Mouse (Mus musculus) limb, embryonic 15.5 days (tissue): ENCODE results near the gene Igsf21. TPM values are rescaled to one million over a fixed set of nuclear protein-coding genes. Genes with fewer than 3 reads are reported as not detected.

Source experiments
- ATAC-seq: fragments of 200-750 bp; cut with Nextera tagmentation; 2 replicates; pipeline ENCODE4 v1.8.0; 2017; ENCODE audit warnings: low read depth, moderate TSS enrichment; ENCODE audit not compliant: insufficient number of reproducible peaks, low FRiP score, low TSS enrichment
- H3K27ac ChIP-seq: fragments of 300-500 bp; sonication (generic); 2 replicates; pipeline ENCODE4 v1.5.1; 2015; ENCODE audit warnings: moderate library complexity, mild to moderate bottlenecking, inconsistent platforms
- H3K27me3 ChIP-seq: fragments of 300-500 bp; sonication (generic); 2 replicates; pipeline ENCODE4 v1.6.1; 2015; ENCODE audit warnings: inconsistent platforms
- H3K36me3 ChIP-seq: fragments of 300-500 bp; sonication (generic); 2 replicates; pipeline ENCODE4 v1.6.1; 2015; ENCODE audit warnings: inconsistent platforms
- H3K4me1 ChIP-seq: fragments of 300-500 bp; sonication (generic); 2 replicates; pipeline ENCODE4 v1.6.1; 2015; ENCODE audit warnings: inconsistent platforms
- H3K4me2 ChIP-seq: fragments of 300-500 bp; sonication (generic); 2 replicates; pipeline ENCODE4 v1.6.1; 2015; ENCODE audit warnings: mild to moderate bottlenecking, inconsistent platforms
- H3K4me3 ChIP-seq: fragments of 300-500 bp; sonication (generic); 2 replicates; pipeline ENCODE4 v1.5.1; 2015; ENCODE audit warnings: mild to moderate bottlenecking, inconsistent platforms
- H3K9ac ChIP-seq: fragments of 300-500 bp; sonication (generic); 2 replicates; pipeline ENCODE4 v1.6.1; 2015; ENCODE audit warnings: inconsistent platforms
- H3K9me3 ChIP-seq: fragments of 300-500 bp; sonication (generic); 2 replicates; pipeline ENCODE4 v1.6.1; 2016; ENCODE audit warnings: inconsistent platforms
- WGBS: fragments of 180-500 bp; shearing (Covaris S2); methylation state at CpG from one replicate; pipeline ENCODE4 v1.1.7; 2015; 5-methylcytosine and 5-hydroxymethylcytosine counted together
- polyA plus RNA-seq: library from polyadenylated mRNA; unstranded; fragments of >200 nt; fragmentation: Nextera tagmentation; extraction: Ambion mirVana; gene quantifications from 2 replicates; pipeline ENCODE4 v1.2.1, GENCODE M21; 2015

The Igsf21 gene
- polyA plus RNA-seq, 1 experiment from 2014 or later: 0.73 TPM

DNA sequence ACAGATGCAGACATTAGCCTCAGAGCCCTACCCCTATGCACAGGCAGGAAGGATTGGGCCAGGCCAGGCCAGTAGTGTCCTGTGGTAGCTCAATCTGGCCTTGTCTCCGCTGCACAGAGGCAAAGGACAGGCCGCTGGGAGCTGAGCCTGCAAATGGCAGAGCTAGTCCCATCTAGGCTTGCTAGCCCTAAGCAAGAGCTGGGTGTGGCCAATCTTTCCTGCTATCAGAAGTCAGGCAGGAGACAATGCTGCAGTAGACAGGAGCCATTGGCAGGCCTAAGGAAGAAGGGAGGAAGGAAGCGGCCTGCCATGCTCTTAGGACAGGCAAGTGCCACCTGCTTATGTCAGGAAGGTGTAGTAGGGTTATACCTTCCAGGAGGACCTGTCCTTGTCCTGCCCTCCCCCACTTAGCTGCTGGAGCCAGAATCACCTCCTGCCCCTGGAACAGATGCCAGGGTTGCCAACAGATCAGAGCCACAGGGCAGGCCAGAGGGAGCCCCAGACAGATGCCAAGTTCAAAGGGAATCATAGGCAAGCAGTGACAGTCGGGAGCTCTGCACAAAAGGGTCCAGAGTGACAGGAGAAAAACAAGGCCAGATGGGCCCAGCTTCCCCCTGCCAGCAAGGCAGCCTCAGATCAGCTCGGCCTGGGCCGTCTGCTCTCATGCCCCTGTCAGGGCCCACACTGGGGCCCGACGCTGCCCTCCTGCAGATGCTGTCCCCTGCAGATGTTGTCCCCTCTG lies 59.0 kb downstream of the Igsf21 start:
- H3K4me3 ChIP-seq: no peak overlapping the region
- 60% methylated on average over 8 of the region's 8 CpGs for WGBS
- H3K9me3 ChIP-seq: no peaks in the 10 kb centered on the region
- H3K27me3 ChIP-seq: peaks cover 7% of the 10 kb centered on the region; the same call in 1 of the 2 replicates
- no peak overlapping the region for H3K27ac ChIP-seq
- H3K9ac ChIP-seq: no peak overlapping the region
- H3K4me2 ChIP-seq: no peak overlapping the region
- ATAC-seq: no peak
- no peaks in the 10 kb centered on the region for H3K4me1 ChIP-seq
- no peaks in the 10 kb centered on the region for H3K36me3 ChIP-seq

DNA sequence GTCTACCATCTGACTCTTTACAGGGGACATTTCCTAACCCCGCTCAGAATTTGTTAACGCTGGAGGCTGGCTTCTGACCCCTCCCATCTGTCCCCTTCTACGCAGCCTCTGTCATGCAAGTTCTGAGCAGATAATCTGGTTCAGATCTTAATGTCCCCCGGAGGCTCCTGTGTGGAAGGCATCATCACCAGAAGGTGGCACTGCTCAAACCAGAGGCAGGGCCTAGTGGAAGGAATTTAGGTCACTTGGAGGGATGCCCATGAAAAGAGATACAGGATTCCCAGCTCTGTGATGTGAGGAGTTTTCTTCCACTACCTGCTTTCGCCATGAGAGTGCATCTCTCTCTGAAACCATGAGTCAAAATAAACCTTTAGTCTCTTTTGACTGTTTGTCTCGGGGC lies 67.0 kb downstream of the Igsf21 start:
- Histone ChIP-seq H3K27me3 (peaks cover 12% of the 10 kb centered on the region), H3K9me3 (no peaks in the 10 kb centered on the region), H3K36me3 (no peaks in the 10 kb centered on the region), H3K4me3 (no peak overlapping the region), H3K4me1 (no peaks in the 10 kb centered on the region), H3K27ac (no peak overlapping the region), H3K4me2 (no peak overlapping the region), H3K9ac (no peak overlapping the region)
- no peak for ATAC-seq
- 69% methylated on average over 6 of the region's 6 CpGs for WGBS

DNA sequence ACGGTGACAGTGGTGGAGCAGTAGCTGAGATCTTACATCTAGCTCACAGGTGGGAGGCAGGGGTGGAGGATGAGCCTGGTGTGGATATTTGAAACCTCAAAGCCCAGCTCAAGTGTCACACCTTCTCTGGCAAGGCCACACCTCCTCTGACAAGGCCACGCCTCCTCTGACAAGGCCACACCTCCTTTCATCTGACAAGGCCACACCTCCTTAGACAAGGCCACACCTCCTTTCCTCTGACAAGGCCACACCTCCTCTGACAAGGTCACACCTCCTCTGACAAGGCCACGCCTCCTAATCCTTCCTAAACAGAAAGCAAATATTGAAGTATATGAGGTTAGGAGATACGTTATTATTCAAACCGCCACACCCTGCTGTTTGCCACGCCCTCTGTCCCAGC lies 69.5 kb downstream of the Igsf21 start:
- ATAC-seq: no peak
- Histone ChIP-seq H3K4me2 (no peak overlapping the region), H3K9me3 (no peaks in the 10 kb centered on the region), H3K36me3 (no peaks in the 10 kb centered on the region), H3K9ac (no peak overlapping the region), H3K4me1 (no peaks in the 10 kb centered on the region), H3K27me3 (peaks cover 15% of the 10 kb centered on the region), H3K4me3 (no peak overlapping the region), H3K27ac (no peak overlapping the region)
- WGBS: 88% methylated on average over 6 of the region's 6 CpGs

DNA sequence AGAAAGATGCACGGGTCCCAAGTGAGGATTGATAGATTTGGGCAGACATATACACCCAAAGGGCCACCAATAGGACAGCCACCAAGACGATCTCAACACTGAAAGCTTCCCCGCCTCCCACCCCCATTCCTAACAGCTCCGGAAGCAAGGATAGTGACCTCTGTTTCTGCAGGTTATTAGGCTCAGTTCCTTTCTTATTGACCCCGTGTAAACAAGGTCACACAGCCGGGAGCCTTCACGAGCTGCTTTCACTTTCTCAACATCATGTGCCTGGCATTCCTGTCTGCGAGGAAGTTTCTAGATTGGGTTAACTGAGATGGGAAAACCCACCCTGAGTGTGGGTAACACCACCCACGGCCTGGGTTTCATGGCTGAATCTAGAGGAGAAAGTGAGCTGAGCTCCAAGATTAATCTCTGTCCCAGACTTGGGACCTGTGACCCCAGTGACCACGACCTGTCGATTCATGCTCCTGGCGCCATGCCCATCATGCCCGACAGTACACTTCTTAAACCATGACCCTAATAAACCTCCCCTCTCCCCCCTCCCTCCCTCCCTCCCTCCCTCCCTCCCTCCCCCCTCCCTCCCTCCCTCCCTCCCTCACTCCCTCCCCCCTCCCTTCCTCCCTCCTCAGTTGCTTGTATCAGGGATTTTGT lies 72.7 kb downstream of the Igsf21 start:
- Histone ChIP-seq H3K4me2 (no peak overlapping the region), H3K4me3 (no peak overlapping the region), H3K9ac (no peak overlapping the region), H3K27ac (no peak overlapping the region), H3K4me1 (no peaks in the 10 kb centered on the region), H3K36me3 (no peaks in the 10 kb centered on the region), H3K9me3 (no peaks in the 10 kb centered on the region), H3K27me3 (peaks cover 8% of the 10 kb centered on the region; the same call in 1 of the 2 replicates)
- WGBS: 36% methylated on average over 13 of the region's 13 CpGs
- ATAC-seq: no peak

DNA sequence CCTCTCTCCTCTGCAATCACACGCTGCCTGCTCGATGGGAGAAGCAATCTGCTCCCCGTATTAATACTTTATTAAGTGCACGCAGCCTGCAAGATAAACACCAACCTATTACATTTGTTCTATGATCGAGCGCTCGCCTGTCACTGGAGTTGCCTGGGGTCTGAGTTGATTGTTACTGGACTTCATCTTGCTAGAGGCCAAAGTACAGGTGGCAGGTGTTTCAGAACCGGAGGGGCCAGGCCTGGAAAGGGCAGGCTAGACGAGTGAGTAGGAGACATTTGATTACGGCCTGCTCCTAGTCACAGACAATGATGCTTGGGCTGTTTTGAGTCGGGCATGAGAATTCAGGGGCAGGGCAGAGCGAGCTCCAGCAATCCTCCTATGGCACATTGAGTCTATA lies 73.5 kb downstream of the Igsf21 start:
- H3K36me3 ChIP-seq: no peaks in the 10 kb centered on the region
- no peaks in the 10 kb centered on the region for H3K4me1 ChIP-seq
- no peaks in the 10 kb centered on the region for H3K9me3 ChIP-seq
- 70% methylated on average over 12 of the region's 12 CpGs for WGBS
- H3K27ac ChIP-seq: no peak overlapping the region
- H3K27me3 ChIP-seq: peaks cover 5% of the 10 kb centered on the region; the same call in 1 of the 2 replicates
- H3K4me2 ChIP-seq: no peak overlapping the region
- no peak overlapping the region for H3K9ac ChIP-seq
- ATAC-seq: no peak
- H3K4me3 ChIP-seq: no peak overlapping the region

DNA sequence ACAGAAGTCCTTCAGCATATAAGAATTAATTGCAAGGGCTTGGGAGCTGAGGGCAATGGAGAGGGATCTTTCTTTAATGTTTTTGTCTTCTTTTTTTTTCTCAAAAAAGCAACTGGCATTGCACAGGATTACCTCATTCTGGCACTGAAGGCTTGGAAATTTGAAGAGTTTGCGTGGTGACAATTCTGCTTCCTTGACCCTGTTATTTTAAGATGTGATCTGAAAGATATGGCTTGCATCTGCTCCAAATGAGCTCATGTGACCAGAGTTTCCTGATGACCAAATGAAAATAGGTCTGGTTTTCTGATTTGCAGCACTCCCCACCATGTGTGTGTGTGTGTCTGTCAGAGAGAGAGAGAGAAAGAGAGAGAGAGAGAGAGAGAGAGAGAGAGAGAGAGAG lies 74.7 kb downstream of the Igsf21 start:
- H3K27me3 ChIP-seq: peaks cover 5% of the 10 kb centered on the region; the same call in 1 of the 2 replicates
- H3K9ac ChIP-seq: no peak overlapping the region
- H3K36me3 ChIP-seq: no peaks in the 10 kb centered on the region
- H3K4me2 ChIP-seq: no peak overlapping the region
- no peaks in the 10 kb centered on the region for H3K9me3 ChIP-seq
- H3K4me1 ChIP-seq: no peaks in the 10 kb centered on the region
- 67% methylated on average over 1 of the region's 1 CpGs for WGBS
- no peak overlapping the region for H3K27ac ChIP-seq
- no peak for ATAC-seq
- H3K4me3 ChIP-seq: no peak overlapping the region

DNA sequence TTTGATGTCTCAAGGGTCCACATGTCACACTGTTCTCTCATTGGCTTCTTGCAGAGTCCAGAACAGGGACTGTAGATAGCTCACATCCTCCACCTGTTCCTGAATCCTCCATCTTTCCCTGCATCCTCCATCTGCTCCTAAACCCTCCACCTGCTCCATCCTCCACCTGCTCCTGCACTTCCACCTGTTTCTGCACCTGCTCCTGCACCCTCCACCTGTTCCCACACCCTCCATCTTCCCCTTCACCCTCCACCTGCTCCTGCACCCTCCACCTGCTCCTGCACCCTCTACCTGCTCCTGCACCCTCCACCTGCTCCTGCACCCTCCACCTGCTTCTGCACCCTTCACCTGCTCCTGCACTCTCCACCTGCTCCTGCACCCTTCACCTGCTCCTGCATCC lies 75.4 kb downstream of the Igsf21 start:
- Histone ChIP-seq H3K9ac (no peak overlapping the region), H3K27ac (no peak overlapping the region), H3K36me3 (no peaks in the 10 kb centered on the region), H3K27me3 (peaks cover 5% of the 10 kb centered on the region; the same call in 1 of the 2 replicates), H3K9me3 (no peaks in the 10 kb centered on the region), H3K4me3 (no peak overlapping the region), H3K4me2 (no peak overlapping the region), H3K4me1 (no peaks in the 10 kb centered on the region)
- 0 out of 2 replicates have a peak, but pooled peaks have one; percentile 5 for ATAC-seq

DNA sequence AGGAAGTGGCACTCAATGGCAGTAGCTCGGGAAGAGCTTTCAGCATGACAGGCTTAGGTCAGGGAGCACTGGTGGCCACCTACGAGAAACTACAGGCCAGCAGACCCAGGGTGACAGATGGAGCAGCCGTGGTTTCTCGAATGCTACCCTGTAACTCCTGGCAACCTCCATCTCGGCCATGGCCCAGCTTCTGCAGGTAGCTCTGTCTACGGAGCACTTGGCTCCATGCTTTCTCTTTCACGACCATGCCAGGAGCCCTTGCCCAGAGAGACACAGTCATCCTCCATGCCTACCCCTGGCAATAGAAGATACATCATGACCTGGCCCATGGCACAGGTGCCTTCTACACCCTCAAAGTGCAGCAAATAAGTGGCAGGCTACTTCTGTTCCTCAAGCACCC lies 80.7 kb downstream of the Igsf21 start:
- H3K36me3 ChIP-seq: no peaks in the 10 kb centered on the region
- no peaks in the 10 kb centered on the region for H3K4me1 ChIP-seq
- H3K4me2 ChIP-seq: no peak overlapping the region
- no peak overlapping the region for H3K9ac ChIP-seq
- H3K27me3 ChIP-seq: peaks cover 2% of the 10 kb centered on the region; the same call in 1 of the 2 replicates
- H3K9me3 ChIP-seq: no peaks in the 10 kb centered on the region
- H3K27ac ChIP-seq: no peak overlapping the region
- no peak for ATAC-seq
- WGBS: 81% methylated on average over 7 of the region's 7 CpGs
- no peak overlapping the region for H3K4me3 ChIP-seq

DNA sequence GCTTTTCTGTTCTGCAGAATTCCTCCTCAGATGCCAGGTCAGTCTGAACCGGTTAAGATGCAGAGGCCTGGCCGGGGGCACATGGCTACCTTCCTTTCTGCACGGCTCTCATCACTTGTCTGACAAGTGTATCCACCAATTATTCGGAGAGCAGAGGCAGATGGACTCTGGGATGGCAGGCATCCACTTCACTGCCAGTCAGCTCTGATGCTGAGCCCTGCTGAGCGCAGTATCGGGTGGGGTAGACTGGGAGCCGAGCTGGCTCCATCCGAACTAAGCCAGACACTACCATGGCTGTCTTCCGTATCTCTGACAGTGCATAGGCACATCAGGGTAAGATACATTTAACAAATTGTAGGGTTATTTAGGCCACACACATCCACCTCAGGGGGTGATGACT lies 81.9 kb downstream of the Igsf21 start:
- Histone ChIP-seq H3K27ac (no peak overlapping the region), H3K4me3 (no peak overlapping the region), H3K4me1 (no peaks in the 10 kb centered on the region), H3K9me3 (no peaks in the 10 kb centered on the region), H3K4me2 (no peak overlapping the region), H3K36me3 (no peaks in the 10 kb centered on the region), H3K27me3 (0 out of 2 replicates have a peak, but pooled peaks cover 2% of the 10 kb centered on the region), H3K9ac (no peak overlapping the region)
- 84% methylated on average over 9 of the region's 9 CpGs for WGBS
- no peak for ATAC-seq

DNA sequence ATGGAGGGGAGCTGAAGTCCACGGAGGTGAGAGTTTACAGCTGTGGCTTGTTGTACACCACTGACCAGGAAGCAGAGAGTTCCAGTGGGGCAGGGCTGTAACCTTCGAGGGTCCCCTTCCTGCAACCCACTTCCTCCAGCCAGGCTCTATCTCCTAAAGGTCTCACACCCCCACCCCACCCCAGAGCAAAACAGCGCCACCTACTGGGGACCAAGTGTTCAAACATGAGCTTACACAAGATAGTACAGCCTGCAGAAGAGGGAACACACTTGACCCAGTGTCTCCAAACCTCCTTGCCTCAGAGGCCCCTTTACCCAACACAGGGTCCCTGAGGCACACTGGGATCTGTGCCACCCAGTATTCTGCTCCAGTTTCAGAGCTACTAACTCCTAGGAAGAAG lies 87.0 kb downstream of the Igsf21 start:
- WGBS: 24% methylated on average over 3 of the region's 3 CpGs
- Histone ChIP-seq H3K27ac (no peak overlapping the region), H3K4me3 (no peak overlapping the region), H3K4me1 (0 out of 2 replicates have a peak, but pooled peaks cover 2% of the 10 kb centered on the region), H3K4me2 (no peak overlapping the region), H3K36me3 (no peaks in the 10 kb centered on the region), H3K27me3 (no peaks in the 10 kb centered on the region), H3K9me3 (no peaks in the 10 kb centered on the region), H3K9ac (no peak overlapping the region)
- ATAC-seq: no peak

DNA sequence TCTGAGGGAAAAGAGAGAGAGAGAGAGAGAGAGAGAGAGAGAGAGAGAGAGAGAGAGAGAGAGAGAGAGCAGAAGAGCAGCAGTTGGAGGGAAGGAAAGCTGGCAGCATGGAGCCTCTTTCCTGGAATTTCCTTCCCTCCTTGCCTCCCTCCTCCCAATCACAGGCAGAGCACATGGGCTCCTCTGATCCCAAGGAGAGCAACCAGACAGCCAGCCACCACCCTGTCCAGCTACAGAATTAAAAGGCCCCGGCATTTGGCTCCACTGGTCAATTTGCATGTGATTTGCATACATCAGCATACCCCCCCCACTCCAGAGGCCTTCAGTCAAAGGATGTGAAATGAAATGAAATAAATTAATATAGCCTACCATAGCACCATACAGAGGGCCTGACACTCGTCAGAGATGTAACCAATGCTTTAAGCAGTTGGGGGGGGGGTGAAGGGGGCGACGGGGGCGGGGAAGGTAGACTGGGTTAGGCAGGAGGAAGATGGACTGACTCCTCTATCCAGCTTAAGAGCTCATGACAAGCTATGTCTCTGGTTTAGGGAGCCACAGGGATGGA lies 91.6 kb downstream of the Igsf21 start:
- 0 out of 2 replicates have a peak, but pooled peaks cover 2% of the 10 kb centered on the region for H3K4me1 ChIP-seq
- H3K27ac ChIP-seq: no peak overlapping the region
- H3K9ac ChIP-seq: no peak overlapping the region
- whole genome bisulfite sequencing: 58% methylated on average over 5 of the region's 5 CpGs
- no peak overlapping the region for H3K4me3 ChIP-seq
- no peak for ATAC-seq
- H3K9me3 ChIP-seq: no peaks in the 10 kb centered on the region
- no peaks in the 10 kb centered on the region for H3K36me3 ChIP-seq
- peaks cover 10% of the 10 kb centered on the region; the same call in 1 of the 2 replicates for H3K27me3 ChIP-seq
- no peak overlapping the region for H3K4me2 ChIP-seq

DNA sequence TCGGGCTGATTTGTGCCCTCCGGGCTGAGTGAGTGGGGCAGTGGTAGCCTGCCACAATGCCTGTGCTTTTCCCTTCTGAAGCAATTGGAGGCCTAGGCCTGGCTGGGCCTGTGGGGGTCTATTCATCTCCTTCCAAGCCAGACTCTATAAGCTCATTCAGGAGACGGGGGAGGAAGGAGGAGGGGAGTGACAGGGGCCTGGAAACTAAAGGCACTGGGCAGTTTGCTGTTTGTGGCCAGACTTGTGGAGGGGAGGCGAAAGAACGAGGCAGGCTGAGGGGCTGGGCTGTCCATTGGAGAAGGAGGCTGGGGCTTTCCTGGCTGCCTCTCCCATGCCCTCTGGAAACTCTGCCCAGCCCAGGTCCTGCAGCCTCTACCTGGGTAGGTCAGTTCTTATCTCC lies 92.1 kb downstream of the Igsf21 start:
- peaks cover 10% of the 10 kb centered on the region; the same call in 1 of the 2 replicates for H3K27me3 ChIP-seq
- no peak for ATAC-seq
- H3K4me2 ChIP-seq: no peak overlapping the region
- no peak overlapping the region for H3K27ac ChIP-seq
- H3K36me3 ChIP-seq: no peaks in the 10 kb centered on the region
- no peak overlapping the region for H3K9ac ChIP-seq
- no peaks in the 10 kb centered on the region for H3K9me3 ChIP-seq
- no peak overlapping the region for H3K4me3 ChIP-seq
- 0 out of 2 replicates have a peak, but pooled peaks cover 2% of the 10 kb centered on the region for H3K4me1 ChIP-seq
- WGBS: 61% methylated on average over 5 of the region's 5 CpGs
